Mouse (Mus musculus): ENCODE measurements around the gene Herc1.

The Herc1 gene

DNA sequence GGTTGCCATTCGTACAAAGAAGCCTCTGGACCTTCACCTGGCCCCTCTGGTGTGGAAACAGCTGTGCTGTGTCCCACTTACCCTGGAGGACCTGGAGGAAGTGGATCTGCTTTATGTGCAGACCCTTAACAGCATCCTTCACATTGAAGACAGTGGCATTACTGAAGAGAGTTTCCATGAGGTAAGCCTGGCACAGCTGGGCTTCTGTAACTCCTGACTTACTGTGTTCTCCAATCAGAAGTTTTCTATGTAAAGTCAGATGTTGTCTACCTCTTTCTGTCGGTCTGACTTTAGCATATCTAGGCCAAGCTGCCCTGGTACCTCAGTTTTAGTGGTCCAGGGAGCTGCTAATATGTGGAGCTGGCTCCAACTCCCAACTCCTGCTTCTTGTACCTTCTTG, 151.0 kb downstream of the Herc1 start:
- no peak for DNase-seq (ENCODE audit: low read depth)

DNA sequence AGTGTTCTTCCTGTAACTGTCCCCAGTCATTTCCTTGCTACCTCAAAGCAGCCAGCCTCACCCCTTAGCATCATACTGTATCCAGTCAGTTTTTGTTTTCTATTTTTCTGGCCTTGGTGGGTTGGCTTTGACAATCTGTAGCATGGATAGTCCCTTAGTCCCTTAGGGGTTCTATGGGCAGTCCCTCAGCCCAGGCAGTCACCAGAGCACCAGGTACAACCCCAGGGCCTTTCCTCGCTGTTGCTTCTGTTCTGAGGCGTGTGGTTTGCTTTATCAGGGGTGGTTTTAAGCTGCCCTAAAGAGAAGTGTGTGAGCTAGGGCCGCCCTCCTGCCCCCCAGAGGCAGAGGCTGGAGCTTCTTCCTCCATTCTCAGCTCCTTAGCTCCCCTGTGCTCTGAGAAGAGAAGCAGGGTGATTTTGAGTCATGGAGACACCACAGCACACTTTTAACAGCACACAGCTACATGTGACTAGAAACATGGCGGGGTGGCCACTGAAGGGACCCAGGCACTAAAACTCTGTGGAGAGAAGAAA, 153.7 kb downstream of the Herc1 start:
- peak; percentile 63 for DNase-seq (ENCODE audit: low read depth)

DNA sequence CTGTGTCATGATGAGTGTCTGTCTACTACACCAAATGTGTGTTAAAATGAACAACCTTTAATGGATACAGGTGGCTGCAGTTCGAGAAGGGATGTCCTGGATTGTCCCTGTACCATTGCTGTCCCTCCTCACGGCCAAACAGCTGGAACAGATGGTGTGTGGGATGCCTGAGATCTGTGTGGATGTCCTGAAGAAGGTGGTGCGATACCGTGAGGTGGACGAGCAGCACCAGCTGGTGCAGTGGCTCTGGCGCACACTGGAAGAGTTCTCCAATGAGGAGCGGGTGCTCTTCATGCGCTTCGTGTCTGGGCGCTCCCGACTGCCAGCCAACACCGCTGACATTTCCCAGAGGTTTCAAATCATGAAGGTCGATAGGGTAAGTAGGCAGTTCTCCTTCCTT, 154.3 kb downstream of the Herc1 start:
- no peak for DNase-seq (ENCODE audit: low read depth)

DNA sequence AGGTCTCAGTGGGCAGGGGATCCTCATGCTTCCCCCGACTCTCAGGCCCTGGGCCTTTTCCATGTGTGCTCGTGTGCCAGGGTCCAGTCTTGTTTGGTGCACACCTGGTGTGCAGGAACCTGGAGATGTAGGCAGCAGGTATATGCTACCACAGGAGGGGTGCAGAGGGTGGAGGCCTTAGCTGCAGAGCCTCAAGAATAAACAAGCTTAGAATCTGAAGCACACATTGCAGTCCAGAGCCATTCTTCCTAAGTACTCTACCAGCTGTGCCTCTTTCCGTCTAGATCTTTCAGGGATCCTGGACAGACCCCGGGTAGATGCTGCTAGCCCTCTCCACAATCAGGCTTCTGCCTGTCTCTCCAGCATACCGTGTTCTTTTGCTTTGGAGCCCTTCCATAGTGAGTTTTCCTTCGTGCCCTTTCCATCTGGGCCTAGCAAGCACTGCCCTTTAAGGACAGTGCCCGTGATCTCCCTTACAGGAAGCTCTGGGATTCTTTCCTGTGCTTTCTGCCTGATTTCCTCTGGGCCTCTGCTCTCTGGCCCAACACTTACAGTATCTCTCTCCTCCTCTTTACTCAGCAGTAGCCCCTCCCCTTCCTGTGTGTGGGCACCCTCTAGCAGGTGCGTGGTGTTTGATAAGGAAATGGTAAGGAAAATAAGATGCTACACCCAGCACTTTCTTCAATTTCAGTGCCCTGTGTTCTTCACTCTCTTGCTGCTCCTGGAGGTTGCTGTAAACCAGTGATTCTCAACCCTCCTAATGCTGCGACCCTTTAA, 155.1 kb downstream of the Herc1 start:
- peak; percentile 81 for DNase-seq (ENCODE audit: low read depth)

DNA sequence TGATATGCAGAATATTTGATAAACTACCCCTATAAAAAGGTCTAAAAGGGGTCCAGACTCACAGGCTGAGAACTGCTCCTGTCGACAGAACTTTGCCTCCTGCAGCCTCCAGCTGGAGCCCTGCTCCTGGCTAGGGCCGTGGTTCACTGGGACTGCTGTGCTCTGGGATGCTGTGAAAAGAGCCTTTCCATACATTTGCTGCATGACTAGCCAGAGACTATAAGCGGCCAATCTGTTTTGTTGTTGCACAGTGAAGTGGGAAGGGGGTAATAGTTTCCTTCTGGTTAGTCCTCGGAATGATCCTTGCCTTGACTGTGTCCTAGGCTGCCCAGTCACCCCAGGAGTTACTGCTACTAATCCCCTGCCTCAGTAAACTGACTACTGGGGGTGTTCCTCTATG, 155.8 kb downstream of the Herc1 start:
- DNase-seq (ENCODE audit: low read depth): no peak

DNA sequence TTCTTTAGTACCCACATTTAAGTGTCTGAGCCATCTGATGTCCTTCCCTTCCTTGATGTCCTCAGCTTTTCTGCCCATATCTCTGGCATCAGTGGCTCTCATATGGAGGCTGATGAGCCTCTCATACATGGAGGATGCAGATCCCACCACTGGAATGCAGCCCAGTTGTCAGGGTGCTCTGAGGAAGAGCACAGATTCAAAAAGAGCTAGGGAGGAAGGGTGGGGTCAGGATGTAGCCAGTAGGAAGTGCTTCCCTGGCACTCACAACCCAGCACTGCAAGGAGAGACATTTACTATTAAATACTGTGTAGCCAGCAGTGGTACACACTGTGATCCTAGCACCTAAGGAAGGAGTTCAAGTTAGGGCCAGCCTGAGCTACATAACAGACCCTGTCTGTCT, 156.2 kb downstream of the Herc1 start:
- no peak for DNase-seq (ENCODE audit: low read depth)

DNA sequence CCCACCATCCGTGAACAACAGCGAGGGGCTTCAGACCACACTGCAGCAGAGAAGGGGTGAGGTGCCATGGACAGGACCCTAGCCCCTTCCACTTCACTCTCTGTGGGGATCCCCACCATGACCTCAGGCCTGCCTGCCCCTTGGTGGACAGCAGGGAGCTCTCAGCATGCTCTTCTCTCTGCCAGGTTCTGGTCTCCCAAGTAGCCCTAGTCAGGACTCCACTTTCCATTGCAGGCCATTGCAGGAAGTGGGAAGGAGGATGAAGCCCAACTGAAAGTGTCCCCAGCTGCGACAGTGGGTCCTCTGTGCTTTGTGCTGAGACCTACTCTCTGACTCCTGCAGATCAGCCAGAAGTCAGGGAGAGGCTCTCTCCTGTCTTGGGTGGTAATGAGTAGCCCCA, 157.4 kb downstream of the Herc1 start:
- no peak for DNase-seq (ENCODE audit: low read depth)

DNA sequence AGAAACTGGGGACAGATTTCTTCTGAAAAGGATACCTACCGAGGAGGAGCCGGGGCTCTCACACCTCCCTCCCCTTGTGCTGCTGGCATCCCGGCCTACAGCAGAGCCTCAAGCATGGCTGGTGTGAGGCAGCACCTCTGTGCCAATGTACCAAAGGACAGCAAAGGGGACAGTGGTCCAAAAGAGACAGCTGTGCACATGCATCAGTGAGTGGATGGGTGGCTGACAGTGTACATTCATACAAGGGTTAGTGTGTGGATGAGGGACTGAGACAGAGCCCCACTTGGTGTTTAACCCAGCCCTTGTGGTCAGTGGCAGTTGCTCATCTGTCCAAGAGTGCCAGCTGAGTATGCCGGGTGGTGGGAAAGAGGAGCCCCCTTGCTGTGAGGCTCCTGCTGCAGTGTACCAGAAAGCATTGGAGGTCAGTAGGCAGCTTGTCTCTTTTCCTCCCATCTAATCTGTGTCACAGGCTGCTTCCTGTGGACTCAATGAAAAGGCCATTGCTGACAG, 158.7 kb downstream of the Herc1 start:
- DNase-seq (ENCODE audit: low read depth): no peak

DNA sequence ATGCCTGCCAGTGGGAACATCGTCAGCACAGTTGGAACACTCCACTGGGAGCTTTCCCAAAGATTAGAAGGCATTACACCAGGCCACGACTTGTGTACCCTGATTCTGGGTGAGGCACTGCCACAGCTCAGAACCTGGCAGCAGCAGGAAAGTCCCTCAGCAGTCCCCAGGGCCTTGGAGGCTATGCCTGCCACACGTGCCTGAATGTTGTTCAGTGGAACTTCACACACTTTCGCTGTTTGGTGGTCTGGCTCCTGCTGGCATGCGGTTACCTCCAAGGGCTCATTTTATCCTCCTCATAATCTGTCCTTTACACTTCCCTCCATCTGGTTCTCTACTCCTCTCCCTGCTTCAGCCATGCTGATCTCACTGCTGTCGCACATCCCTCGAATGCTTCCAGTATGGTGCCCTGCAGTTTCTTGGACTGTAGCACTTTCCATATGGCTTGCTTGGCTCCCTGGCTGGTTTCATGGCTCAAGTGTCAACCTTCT, 160.1 kb downstream of the Herc1 start:
- DNase-seq (ENCODE audit: low read depth): peak; percentile 34

DNA sequence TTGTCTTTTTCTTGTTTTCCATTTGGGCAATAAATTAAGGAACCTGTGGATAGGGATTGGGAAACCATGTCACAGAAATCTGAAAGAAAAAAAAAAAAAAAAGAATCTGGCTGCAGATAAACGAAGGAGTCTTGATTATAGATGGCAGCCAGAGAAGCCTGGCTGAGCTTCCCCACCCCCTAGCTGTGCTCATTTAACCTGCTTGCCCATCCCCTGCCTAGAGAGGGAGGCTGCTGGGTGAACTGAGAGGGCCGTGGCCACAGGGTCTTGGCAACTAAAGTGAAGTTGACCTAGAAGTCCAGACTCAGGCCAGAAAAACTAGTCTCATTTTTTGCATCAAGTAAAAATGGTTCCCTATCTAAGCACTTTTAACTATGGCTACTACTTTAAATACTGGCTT, 160.7 kb downstream of the Herc1 start:
- no peak for DNase-seq (ENCODE audit: low read depth)

DNA sequence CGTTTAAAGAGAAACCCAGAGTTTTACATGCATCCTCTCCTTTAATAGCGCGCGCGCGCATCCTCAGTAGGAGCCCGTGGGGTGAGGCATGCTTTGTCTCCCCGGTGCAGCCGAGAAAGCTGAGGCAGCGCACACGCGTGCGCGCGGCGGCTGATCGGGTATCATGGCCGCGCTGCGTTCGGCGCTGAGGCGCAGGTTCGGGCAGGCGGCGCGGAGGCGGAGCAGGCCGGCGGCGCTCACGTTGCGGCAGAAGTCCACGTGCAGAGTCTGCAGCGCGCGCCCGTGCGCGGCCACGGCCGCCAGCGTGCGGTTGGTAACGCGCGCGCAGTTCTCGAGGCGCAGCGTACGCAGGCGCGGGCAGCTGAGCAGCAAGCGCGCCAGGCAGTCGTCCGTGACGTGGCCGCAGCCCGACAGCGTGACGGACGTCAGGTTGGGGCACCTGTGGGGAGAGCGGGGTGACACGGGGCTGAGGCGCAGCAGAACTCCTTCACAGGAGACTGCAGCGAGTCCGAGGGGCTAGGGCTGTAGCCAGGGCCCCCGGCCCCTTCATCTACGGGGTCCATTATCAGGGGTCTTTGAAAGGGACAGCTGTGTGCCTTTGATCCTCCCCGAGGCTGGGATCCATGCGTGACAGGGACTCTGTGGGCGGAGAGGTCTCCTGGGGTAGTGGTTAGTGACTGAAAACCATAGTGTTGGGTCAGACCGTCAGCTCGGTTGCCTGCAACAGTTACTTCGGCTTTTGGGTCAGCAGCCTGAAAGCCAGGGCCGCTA, 161.5 kb downstream of the Herc1 start:
- DNase-seq (ENCODE audit: low read depth): peak; percentile 98

DNA sequence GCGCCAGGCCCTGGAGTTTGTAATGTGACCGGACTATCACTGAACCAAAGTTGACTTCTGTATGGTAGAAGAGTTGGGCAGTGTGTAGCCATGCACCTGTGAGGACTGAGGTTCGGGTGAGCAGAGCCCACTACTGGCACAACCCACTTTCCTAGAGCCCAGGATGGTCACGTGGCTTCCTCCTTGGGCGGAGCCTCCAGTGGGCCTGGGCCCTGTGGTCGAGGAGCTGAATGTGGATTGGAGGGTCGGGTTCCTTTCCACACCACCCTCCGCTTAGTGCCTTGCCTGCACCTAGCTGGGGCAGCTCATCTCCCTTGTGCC, 162.1 kb downstream of the Herc1 start:
- peak; percentile 91 for DNase-seq (ENCODE audit: low read depth)

DNA sequence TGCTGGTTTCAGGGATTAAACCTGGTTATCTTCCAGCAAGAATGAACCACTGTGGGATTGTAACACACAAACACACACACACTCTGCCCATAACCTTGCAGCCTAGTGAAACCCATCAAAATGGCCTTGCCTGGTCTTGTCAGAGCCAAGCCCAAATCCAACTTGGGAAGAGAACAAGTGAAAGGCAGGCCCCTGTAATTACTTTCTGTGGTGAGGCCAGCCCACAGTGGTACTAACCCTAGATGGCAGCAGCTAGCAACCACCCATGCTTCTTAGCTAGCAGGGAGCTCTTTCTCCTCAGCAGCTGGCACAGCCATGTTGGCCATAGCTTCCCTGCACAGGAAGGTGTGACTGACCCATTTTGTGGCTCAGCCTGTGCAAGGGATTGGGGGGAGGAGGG, 162.9 kb downstream of the Herc1 start:
- DNase-seq (ENCODE audit: low read depth): peak; percentile 57

DNA sequence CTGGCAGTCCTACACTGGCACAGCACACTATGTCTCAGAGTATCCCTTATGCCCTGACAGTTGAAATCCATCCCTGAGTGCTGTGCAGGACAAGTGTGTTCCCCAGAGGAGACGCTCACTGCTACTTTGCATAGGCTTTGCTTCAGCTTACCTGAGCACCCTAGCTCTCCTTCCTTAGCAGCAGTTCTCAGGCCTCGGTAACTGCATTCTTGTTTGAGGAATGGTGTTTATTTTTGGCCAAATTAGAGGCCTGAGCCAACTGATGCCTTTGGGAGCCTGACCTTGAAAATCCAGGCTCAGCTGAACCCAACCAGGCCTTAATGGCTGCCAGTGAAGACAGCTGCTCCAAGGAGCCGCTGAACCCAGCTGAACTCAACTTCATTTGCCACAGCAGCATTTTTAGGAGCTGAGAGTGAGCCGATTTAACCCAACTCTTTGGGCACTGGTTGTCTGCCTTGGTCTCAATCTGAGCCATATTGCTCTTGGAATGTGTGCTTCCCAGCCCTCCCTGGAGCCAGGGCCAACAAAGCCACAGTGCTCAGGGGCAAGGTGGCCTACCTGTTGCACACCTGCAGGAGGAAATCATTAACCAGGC, 163.5 kb downstream of the Herc1 start:
- no peak for DNase-seq (ENCODE audit: low read depth)

DNA sequence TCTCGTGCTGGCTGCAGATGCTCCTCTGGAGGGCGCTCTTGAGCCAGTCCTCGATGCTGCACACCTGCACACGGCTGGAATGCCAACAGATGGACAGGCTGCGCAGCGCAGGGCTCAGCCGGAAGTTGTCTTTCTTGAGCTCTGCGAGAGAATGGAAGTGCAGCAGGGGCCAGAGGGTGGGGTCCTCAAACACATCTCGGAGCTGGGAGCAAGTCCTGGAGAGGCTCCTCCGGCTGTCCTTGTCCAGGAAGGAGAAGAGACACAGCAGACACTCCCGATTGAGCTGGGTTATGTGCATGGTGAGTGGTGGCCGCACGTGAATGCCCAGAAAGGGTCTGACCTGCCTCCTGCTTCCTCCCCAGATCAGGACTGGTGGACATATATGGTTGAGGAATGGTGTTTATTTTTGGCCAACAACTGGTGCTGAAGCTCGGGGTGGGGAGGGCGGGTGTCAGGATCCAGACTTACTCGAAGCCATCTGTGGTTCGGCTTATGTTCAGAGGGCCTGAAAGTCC, 164.1 kb downstream of the Herc1 start, which contains the start of gene Fbxl22:
Gene Fbxl22 (minus strand): TSS at position 338 of the 515 bp plus-strand sequence.
- DNase-seq (ENCODE audit: low read depth): peak; percentile 69

DNA sequence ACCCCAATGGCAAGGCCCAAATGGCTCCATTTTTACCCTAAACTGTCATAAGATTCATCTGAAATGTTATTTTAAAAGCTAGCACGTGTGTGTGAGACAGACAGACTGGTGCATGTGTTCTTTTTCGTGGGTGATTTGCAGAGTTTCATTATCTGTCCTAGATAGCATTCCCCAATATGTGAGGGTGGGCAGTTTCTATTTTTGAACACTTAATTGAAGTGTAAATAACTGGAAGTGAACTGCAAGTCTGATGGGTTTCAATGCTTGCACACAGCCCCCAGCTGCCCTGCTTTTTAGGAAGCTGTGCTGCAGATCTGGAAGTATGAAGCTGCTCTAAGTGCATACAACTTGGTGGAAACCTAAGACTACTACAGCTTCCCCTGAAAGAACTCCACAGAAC, 164.9 kb downstream of the Herc1 start:
- DNase-seq (ENCODE audit: low read depth): no peak

DNA sequence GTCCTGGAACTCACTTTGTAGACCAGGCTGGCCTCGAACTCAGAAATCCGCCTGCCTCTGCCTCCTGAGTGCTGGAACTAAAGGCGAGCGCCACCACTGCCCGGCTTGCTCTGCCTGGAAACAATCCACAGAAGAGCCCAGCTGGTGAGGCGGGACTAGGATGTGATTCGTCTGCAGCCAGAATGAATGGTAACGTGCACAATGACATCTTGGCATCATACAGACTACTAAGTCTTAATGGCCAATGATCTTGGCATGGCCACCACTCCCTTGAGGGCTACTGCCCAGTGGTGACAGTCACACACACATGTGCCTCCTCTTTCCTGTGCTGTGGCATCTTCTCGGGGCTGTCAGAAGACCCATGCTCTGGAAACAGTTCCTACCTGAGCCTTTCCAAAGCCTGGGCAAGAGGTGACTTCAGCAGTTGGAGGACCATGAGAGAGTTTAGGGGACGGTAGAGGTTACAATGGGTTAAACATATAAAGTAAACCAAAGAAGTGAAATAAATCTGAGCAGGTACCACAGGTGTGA, 165.5 kb downstream of the Herc1 start:
- DNase-seq (ENCODE audit: low read depth): no peak

DNA sequence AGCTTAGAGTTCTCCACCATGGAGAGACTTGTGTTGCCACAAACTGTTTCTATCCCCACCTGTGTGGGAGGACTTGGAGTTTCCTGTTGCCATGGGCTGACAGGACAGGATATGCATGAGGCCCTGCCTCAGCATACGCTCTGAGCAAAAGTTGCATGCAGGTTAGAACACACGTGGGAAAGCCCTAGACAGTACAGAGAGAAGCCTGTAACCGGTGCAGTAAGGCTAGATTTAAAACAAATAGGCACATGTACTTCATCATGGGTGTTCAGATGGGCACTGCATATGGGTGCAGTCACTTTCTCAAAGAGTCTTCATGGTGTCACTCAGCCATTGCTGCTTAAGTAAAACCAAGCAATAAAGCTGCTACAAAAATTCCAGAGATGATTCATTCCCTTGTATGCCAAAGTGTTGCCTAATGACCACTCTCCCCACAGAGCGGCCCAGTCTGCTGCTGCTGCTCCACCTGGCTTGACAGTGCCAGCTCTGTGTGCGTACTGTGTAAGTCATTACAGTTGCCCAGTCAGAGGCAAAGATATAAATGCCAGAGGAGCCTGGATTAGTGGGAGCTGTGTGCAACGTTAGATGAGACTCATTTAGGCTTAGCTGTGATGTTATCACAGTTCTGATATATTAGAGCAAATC, 166.2 kb downstream of the Herc1 start:
- DNase-seq (ENCODE audit: low read depth): no peak

DNA sequence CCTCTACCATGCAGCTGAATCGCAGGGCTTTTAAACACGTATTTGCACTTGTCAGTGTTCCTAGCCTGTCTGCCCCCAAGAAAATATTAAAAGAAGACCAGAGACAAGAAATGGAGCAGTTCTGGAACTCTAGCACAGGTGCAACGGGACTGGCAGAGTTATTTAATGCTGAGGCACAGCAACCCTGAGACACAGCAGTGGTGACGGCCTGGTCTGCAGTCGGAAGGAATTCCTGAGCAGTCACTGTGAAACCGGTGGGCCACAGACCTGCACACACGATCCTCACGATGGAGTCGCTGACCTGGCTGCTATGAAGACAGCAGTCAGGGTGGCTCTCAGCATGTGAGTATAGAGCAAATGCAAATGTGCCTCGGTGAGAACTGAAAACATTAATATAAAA, 167.5 kb downstream of the Herc1 start:
- DNase-seq (ENCODE audit: low read depth): no peak

DNA sequence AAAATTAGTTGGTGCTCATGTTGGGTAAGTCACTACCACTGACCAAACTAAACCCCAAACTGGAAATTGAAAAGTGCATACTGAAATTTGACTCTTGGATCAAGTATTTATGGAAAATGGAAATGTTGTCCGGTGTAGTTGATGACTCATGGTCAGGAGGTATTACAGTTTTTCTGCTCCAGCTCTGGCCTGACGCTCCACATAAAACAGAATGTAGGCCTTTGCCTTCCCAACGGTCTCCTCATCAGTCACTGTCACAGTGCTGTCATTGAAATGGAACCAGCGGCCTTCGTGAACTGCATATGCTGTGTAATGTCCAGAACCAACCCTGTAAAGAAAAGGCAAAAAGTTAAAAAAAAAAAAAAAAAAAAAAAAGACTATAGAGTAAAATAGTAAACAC, 168.0 kb downstream of the Herc1 start:
- no peak for DNase-seq (ENCODE audit: low read depth)

DNA sequence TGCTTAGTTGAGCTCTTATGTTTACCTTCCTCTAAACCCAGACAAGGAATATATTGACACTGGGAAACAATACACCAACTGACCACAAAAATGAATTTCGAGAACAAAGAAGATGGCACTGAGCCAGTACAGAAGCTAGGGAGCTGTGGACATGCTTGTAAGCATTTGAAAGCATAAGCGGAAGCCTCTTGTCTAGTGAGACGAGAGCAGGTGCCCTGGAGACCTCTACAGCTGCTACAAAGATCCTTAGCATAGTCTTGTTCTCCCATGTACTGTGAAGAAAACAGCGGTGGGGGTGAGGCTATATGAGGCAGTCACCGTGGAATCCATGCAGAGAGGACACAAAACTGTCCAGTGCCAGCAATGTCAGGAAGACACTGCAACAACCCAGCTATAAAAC, 168.7 kb downstream of the Herc1 start:
- no peak for DNase-seq (ENCODE audit: low read depth)

DNA sequence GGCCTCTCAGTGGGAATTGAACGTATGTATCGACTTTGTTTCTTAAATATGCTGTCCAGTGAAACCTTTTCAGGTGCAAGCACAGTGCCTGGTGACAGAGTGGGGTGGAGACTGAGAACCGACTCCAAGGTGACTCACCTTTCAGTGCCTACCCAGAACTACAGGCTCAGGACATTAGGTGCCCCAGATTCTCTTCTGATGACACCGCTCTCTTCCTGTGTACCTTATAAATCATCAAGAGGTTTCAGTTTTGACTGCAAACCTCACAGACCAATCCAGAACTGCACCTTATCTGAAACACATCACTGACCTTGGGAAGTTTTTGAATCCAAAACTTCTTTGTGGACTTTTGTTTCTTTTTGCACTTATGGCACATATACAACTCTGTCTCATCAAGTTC, 170.0 kb downstream of the Herc1 start:
- DNase-seq (ENCODE audit: low read depth): no peak
